Mouse (Mus musculus): Measurements from ENCODE around the gene Ercc6.

Ercc6 gene

GRCm38 (mm10) chr14:32513336-32514032 is at the start of gene Ercc6:
TSS of gene Ercc6 (plus strand) at chr14:32513521.
- peak; percentile 93 for DNase-seq (ENCODE audit: low spot score)

DNA sequence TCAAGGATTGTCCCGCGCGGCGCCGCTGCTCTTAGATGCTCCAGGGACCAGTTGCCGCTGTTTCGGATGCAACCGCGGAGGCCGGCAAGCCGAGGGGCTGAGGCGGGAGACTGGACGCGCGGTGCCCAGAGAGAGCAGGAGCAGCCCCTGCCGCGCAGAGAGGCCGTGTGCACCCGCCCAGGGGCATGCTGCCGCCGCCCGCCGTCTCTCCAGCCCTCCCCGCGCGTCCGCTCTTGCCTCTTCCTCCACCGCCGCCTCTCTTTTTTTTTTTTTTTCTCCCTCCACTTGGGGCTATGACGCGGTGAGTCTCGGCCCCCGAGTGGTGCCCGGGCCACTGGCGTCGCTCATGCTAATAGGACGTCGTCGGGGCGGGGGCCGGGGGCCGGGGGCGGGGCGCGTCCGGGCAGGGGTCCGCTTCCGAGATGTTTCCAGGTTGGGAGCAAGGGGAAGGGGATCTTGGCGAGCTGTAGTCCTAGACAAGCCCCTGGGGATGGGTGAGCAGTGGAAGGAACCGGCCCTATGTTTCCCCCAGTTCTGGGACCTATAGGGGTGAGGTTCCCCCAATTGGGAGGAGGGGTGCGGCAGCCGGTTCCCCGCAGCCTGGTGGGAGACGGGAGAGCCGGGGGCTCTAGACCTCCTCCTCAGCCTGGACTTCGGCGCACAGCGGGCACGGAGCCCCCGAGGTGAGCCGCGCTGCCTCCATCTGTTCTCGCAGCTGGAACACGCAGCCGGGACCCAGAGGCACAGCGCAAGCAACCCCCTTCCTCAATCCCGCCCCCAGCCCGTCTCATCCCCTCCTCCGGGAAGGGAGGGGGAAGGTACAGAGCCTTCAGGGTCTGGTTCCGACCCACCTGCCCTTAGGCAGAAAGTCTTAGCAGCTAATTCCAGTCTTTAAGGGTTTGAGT is 48.5 kb upstream of the Ercc6 start, which contains the start of gene Slc18a3:
Gene Slc18a3, minus strand, starts transcription at position 250 of the 905 bp plus-strand sequence.
- DNase-seq (ENCODE audit: low spot score): no peak

- DNase-seq (ENCODE audit: low spot score): no peak
These were observed 47.8 kb upstream of the Ercc6 start for GRCm38 (mm10) chr14:32465506-32465870.

GRCm38 (mm10) chr14:32465889-32466288 is 47.4 kb upstream of the Ercc6 start, which contains the start of gene Chat:
TSS of gene Chat (minus strand) at chr14:32465989.
- DNase-seq (ENCODE audit: low spot score): no peak

DNA sequence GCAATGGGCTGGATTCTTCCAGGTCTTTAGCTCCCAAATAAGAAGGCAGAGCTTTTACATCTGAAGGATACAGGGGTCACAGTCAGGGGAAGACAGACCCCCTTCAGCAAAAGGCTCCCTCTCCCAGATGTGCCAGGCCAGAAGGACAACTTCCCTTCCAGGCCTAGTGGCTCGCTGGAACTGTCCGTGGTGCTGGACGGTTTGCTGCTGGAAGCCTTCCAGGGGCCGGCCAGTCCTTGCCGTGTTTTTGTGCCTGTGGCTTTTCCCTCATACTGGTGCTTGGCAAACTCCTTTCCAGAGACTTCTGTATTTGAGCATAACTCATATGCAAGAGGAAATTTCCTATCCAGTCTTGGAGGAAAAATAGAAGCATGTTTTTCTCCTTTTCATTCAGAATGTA is 45.7 kb upstream of the Ercc6 start:
- DNase-seq (ENCODE audit: low spot score): no peak

- DNase-seq (ENCODE audit: low spot score): peak; percentile 20
These were observed 40.3 kb upstream of the Ercc6 start for GRCm38 (mm10) chr14:32472996-32473395.

GRCm38 (mm10) chr14:32476559-32476958 is 36.8 kb upstream of the Ercc6 start:
- no peak for DNase-seq (ENCODE audit: low spot score)

- DNase-seq (ENCODE audit: low spot score): no peak
These were observed 35.7 kb upstream of the Ercc6 start for GRCm38 (mm10) chr14:32477581-32477980.

GRCm38 (mm10) chr14:32482061-32482460 is 31.3 kb upstream of the Ercc6 start:
- peak; percentile 4 for DNase-seq (ENCODE audit: low spot score)

DNA sequence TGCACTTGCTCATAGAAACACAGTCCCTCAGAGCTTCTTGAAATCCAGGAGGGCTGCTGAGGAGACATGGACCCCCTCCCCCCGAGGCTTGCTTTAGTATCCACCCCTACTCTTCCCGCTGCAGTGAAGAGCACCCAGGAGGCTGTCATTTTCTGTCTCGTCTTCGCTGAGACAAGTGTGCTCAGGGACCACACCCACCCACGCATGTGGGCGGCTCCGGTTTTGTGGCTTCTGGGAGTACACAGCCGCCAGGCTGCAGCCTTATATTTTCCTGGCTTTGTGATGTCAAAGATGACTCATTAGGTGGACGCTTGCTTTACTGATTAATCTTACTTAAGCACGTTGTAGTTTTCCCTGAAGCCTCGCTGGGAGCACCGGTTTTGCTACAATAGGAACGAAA is 20.8 kb upstream of the Ercc6 start:
- no peak for DNase-seq (ENCODE audit: low spot score)

DNA sequence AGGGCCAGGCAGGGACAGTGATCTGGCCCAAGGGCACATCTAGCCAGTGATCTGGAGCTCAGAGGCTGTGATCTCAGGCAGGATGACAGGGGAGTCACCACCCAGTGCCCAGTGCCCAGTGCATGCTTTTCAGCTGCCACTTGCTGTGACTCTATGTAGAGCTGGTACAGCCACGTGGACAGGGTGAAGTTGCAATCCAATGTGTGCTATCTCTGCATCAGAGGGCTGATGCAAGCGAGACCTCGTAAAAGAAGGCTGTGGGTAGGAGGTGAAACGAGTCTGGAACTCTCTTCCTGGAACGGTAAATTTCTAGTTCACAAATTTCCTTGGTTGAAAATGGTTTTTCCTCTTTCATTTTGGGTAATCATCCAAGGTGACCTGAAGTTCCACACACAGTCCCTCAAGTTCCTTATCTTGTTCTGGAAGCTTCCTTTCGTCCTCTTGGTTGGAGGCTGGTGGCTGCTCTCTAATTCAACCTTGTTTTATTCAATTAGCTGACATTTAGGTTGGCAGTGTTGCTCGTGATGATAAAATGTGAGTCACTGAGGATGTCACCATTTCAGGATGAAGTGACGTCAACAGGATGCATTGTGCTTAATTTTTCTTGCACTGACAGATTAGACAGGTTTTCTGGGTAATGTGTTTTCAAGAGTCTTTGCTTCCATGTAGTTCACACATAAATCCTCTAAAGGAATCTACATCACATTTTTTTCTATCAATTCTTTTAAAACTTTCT is 17.0 kb upstream of the Ercc6 start:
- DNase-seq (ENCODE audit: low spot score): no peak

DNA sequence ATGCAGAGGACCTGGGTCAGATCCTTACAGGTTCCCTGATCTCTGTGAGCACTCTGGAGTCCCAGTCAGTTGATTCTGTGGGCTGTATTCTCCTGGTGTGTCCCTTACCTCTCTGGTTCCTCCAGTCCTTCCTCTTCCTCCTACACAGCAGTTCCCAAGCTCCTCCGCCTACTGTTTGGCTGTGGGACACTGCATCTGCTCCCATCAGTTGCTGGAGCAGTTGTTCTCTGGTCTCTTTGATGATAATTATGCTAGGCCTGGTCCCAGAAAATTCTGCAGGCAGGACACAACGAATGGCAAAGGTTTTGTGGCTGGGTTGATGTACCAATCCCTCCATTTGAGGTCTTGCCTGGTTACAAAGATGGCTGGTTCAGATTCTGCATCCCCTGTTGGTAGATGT is 12.0 kb upstream of the Ercc6 start:
- no peak for DNase-seq (ENCODE audit: low spot score)

GRCm38 (mm10) chr14:32502764-32503688 is 10.3 kb upstream of the Ercc6 start:
- no peak for DNase-seq (ENCODE audit: low spot score)

DNA sequence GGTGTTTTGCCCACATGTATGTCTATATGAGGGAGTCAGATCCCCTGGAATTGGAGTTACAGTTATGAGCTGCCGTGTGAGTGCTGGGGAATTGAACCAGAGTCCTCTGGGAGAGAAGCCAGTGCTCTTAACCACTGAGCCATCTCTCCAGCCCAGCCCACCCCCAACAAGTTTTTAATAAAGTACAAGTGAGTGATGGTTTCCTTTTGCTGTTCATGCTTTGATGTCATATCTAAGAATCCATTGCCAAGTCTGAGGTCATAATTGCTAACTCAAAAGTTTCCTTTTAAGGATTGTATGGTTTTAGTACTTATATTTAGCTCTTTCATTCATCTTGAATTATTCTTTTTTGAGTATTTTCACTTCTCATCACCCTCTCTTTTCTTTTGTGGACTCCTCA is 9.4 kb upstream of the Ercc6 start:
- DNase-seq (ENCODE audit: low spot score): no peak

DNA sequence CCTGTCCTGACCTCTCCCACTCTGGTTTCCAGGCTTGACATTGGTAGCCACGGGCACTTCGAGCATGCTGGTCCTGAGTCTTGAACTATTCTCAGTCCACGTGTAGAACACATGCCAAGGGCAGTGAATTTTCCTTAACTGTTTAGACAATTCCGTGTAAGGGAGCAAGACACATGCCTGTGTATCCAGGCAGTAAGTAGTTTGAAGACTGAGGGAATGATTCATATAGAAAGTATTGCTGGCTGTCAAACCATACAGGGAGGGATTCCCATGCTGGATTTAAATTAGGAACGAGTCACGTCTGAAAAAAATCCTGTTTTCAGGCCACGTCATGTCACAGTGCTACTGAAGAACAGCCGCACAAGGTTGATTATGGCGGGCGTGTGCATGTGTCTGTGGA is 7.0 kb upstream of the Ercc6 start:
- DNase-seq (ENCODE audit: low spot score): no peak

GRCm38 (mm10) chr14:32507216-32507615 is 6.1 kb upstream of the Ercc6 start:
- DNase-seq (ENCODE audit: low spot score): no peak

GRCm38 (mm10) chr14:32508105-32508835 is 5.1 kb upstream of the Ercc6 start:
- DNase-seq (ENCODE audit: low spot score): no peak

GRCm38 (mm10) chr14:32509443-32509961 is 3.8 kb upstream of the Ercc6 start:
- DNase-seq (ENCODE audit: low spot score): no peak

- DNase-seq (ENCODE audit: low spot score): no peak
These were observed 409 bp upstream of the Ercc6 start for GRCm38 (mm10) chr14:32512912-32513311.

DNA sequence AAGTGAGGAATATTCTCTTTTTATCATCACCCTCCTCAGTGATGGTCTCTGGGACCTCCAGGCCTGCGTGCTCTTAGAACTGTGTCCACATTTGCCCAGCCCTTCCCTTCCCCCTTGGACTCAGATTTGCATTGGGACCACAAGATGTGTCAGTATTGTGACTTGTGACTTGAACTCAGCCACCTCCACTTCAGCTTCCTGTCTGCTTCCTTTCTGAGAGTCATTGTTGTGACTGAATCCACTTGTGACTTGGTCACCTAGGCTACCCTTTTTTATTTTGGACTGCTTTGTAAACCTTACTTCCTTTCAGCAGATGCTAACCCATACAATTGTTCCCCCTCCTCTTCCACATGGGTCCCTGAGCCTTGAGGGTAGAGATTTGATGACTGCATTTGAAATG is 2.8 kb downstream of the Ercc6 start:
- DNase-seq (ENCODE audit: low spot score): peak; percentile 14
